Mouse (Mus musculus) layer of hippocampus, postnatal 36 days (tissue): Measurements from ENCODE around the gene Ganc. TPM values are rescaled to one million over a fixed set of nuclear protein-coding genes. Genes with fewer than 3 reads are reported as not detected.

ENCODE experiments used
- DNase-seq, 2 experiments: peaks; one replicate each; pipeline ENCODE4 v3.0.0; 2022
- total RNA-seq, 2 experiments: library from RNA; stranded (reverse); gene quantifications; 2 replicates each; pipeline ENCODE4 v1.2.3; 2021

Gene Ganc
- 10 to 100 TPM; 11.0 to 11.1 TPM for total RNA-seq

- DNase-seq = no peak
Observed at GRCm38 (mm10) chr2:120403653-120403985, at the start of gene Ganc. Gene Ganc (plus strand): TSS chr2:120403896.

- no peak for DNase-seq
Observed at GRCm38 (mm10) chr2:120360425-120360824, 43.3 kb upstream of the Ganc start.

- no peak for DNase-seq
Observed at GRCm38 (mm10) chr2:120366501-120366900, 37.2 kb upstream of the Ganc start.

GRCm38 (mm10) chr2:120367416-120368207, 36.1 kb upstream of the Ganc start:
- no peak for DNase-seq

GRCm38 (mm10) chr2:120373858-120374257, 29.8 kb upstream of the Ganc start:
- no peak for DNase-seq

GRCm38 (mm10) chr2:120386264-120386663, 17.4 kb upstream of the Ganc start:
- no peak for DNase-seq

GRCm38 (mm10) chr2:120387291-120387690, 16.4 kb upstream of the Ganc start:
- no peak for DNase-seq

- DNase-seq = no peak
Observed at GRCm38 (mm10) chr2:120389376-120389775, 14.3 kb upstream of the Ganc start.

- DNase-seq = no peak
Observed at GRCm38 (mm10) chr2:120390934-120391333, 12.8 kb upstream of the Ganc start.

- no peak for DNase-seq
Observed at GRCm38 (mm10) chr2:120392406-120392805, 11.3 kb upstream of the Ganc start.

- DNase-seq = no peak
Observed at GRCm38 (mm10) chr2:120397951-120398350, 5.7 kb upstream of the Ganc start.

GRCm38 (mm10) chr2:120402813-120403212, 883 bp upstream of the Ganc start:
- DNase-seq = no peak

GRCm38 (mm10) chr2:120403986-120404822, 508 bp downstream of the Ganc start, which contains the start of gene Tmem87a:
Gene Tmem87a (minus strand): TSS chr2:120404113.
- DNase-seq = peak; percentile 97 to 98

- no peak for DNase-seq
Observed at GRCm38 (mm10) chr2:120404823-120405765, 1.4 kb downstream of the Ganc start.

GRCm38 (mm10) chr2:120411096-120411628, 7.5 kb downstream of the Ganc start:
- no peak for DNase-seq

GRCm38 (mm10) chr2:120414113-120414512, 10.4 kb downstream of the Ganc start:
- no peak for DNase-seq

- DNase-seq = peak; percentile 21 to 22
Observed at GRCm38 (mm10) chr2:120414738-120415414, 11.2 kb downstream of the Ganc start.

- DNase-seq = no peak
Observed at GRCm38 (mm10) chr2:120424386-120424785, 20.7 kb downstream of the Ganc start.

- no peak for DNase-seq
Observed at GRCm38 (mm10) chr2:120444486-120444885, 40.8 kb downstream of the Ganc start.

- no peak for DNase-seq
Observed at GRCm38 (mm10) chr2:120446373-120446772, 42.7 kb downstream of the Ganc start.

GRCm38 (mm10) chr2:120447306-120447705, 43.6 kb downstream of the Ganc start:
- no peak for DNase-seq

- DNase-seq = no peak
Observed at GRCm38 (mm10) chr2:120450724-120451123, 47.0 kb downstream of the Ganc start.
